Mouse (Mus musculus) common myeloid progenitor, adult 5-6 weeks (primary cell): Measurements from ENCODE around the gene Hs3st5. TPM values are rescaled to one million over a fixed set of nuclear protein-coding genes. Genes with fewer than 3 reads are reported as not detected.
"Not testable (repeated sequence)": the region's sequence is repeated elsewhere in the genome, so short reads cannot be mapped to it uniquely, and the experiment has no call there.

ENCODE experiments used
- ATAC-seq: replicated peaks from 2 replicates; pipeline ENCODE4 v1.8.0; 2016; ENCODE audit warnings: low read depth, mild to moderate bottlenecking, moderate TSS enrichment, inconsistent platforms; ENCODE audit not compliant: poor library complexity, severe bottlenecking
- total RNA-seq: library from RNA; stranded (forward); fragments of 200-1000, 187-1606 nt; gene quantifications from 2 replicates; pipeline ENCODE4 v1.2.3, GENCODE M21; 2017

Gene Hs3st5
- total RNA-seq, result not detected in 2 replicates

- ATAC-seq, result peak; percentile 42; the same call in 1 of the 2 replicates
Observed at GRCm38 (mm10) chr10:36506727-36507555, at the start of gene Hs3st5. Gene Hs3st5 (plus strand): TSS chr10:36506814.

- ATAC-seq, result no peak
Observed at GRCm38 (mm10) chr10:36468664-36469063, 38.0 kb upstream of the Hs3st5 start.

- no peak for ATAC-seq
Observed at GRCm38 (mm10) chr10:36471135-36471534, 35.5 kb upstream of the Hs3st5 start.

- ATAC-seq, result no peak
Observed at GRCm38 (mm10) chr10:36474834-36475233, 31.8 kb upstream of the Hs3st5 start.

- ATAC-seq, result no peak
Observed at GRCm38 (mm10) chr10:36477543-36477942, 29.1 kb upstream of the Hs3st5 start.

- no peak for ATAC-seq
Observed at GRCm38 (mm10) chr10:36483362-36483761, 23.3 kb upstream of the Hs3st5 start.

GRCm38 (mm10) chr10:36484011-36484410 is 22.6 kb upstream of the Hs3st5 start:
- no peak for ATAC-seq

GRCm38 (mm10) chr10:36484728-36485300 is 21.8 kb upstream of the Hs3st5 start:
- ATAC-seq, result no peak

- no peak for ATAC-seq
Observed at GRCm38 (mm10) chr10:36493566-36493965, 13.0 kb upstream of the Hs3st5 start.

- ATAC-seq, result no peak
Observed at GRCm38 (mm10) chr10:36499713-36500112, 6.9 kb upstream of the Hs3st5 start.

- no peak for ATAC-seq
Observed at GRCm38 (mm10) chr10:36506033-36506726, 434 bp upstream of the Hs3st5 start.

GRCm38 (mm10) chr10:36507556-36507870 is 899 bp downstream of the Hs3st5 start:
- ATAC-seq, result no peak

GRCm38 (mm10) chr10:36507991-36508546 is 1.5 kb downstream of the Hs3st5 start:
- no peak for ATAC-seq

- no peak for ATAC-seq
Observed at GRCm38 (mm10) chr10:36509477-36509876, 2.9 kb downstream of the Hs3st5 start.

- ATAC-seq, result no peak
Observed at GRCm38 (mm10) chr10:36523881-36524280, 17.3 kb downstream of the Hs3st5 start.

GRCm38 (mm10) chr10:36533633-36534335 is 27.2 kb downstream of the Hs3st5 start:
- no peak for ATAC-seq

- ATAC-seq, result peak; percentile 68
Observed at GRCm38 (mm10) chr10:36546622-36547021, 40.0 kb downstream of the Hs3st5 start.

GRCm38 (mm10) chr10:36547713-36548112 is 41.1 kb downstream of the Hs3st5 start:
- ATAC-seq, result not testable (repeated sequence)

GRCm38 (mm10) chr10:36554057-36554456 is 47.4 kb downstream of the Hs3st5 start:
- peak; percentile 71 for ATAC-seq
